Comparison of ENCODE assay signal across 17 mouse cellular contexts in the genomic region with DNA sequence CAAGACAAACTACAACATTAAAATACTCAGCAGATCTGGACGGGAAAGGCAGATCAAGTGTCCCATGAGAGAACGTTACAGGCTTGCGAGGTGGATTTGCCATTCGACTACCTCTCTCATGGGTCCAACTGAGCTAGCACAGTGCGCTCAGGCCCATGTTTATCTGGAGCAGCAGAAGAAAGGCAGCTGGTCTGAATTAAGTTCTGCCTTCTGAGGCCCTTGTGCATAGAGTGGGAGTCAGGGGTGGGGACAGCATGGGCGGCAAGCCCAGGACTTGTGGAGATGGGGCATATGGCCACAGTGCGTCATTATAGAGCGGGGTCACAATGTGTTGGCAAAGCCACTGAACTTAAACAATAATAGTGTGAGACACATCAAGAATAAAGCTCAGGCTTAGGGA.
DNase-seq lines count a peak whose midpoint lies in the region; ATAC-seq and TF ChIP-seq lines count a peak whose summit lies in the region.
"Had no signal": no experiment of that assay in that cellular context is flagged by ENCODE, and none has a peak within 500 bp of the region (broad histone marks: within the 10 kb centered on the region; RNA-seq: fewer than 3 reads in every experiment).

No protein-coding gene starts in this region.

- peak; percentile 42 for DNase-seq in embryonic facial prominence, embryonic 14.5 days (ENCODE audit: low spot score)
- no peak for DNase-seq in embryonic facial prominence, embryonic 10.5 days (ENCODE audit: low spot score)
- DNase-seq in lung, embryonic 14.5 days = no peak
- DNase-seq in lung, postnatal 14 days = no peak
- peak; percentile 27 for DNase-seq in 3T3-L1 (ENCODE audit: low read depth, low spot score)
- DNase-seq in heart, postnatal 10 days = peak; percentile 40 to 61
- DNase-seq in neural tube, embryonic 10.5 days (ENCODE audit: extremely low spot score, low spot score) = no peak
- no peak for DNase-seq in adrenal gland, postnatal 14 days
- DNase-seq: adrenal gland, adult 2 months; cerebellum, adult 9-11 months; layer of hippocampus, postnatal 36 days; right cerebral cortex, postnatal 14 days; thymus, postnatal 4 days had no signal

- intact Hi-C loops in heart, postnatal 10 days (cut with DNase I) = no loop called here

- H3K27me3 ChIP-seq in embryonic facial prominence, embryonic 14.5 days (replicated peaks; ENCODE audit: control insufficient read depth, insufficient read depth, low read length) = no peaks in the 10 kb centered on the region
- H3K27me3 ChIP-seq in embryonic facial prominence, embryonic 10.5 days (replicated peaks; ENCODE audit: low read depth, poor library complexity, severe bottlenecking) = no peaks in the 10 kb centered on the region
- H3K27me3 ChIP-seq in lung, embryonic 14.5 days (ENCODE audit: insufficient read depth, low read length) = no peaks in the 10 kb centered on the region

- no peak overlapping the region for H3K27ac ChIP-seq in embryonic facial prominence, embryonic 14.5 days (replicated peaks; ENCODE audit: low read depth, low read length)
- no peak overlapping the region for H3K27ac ChIP-seq in embryonic facial prominence, embryonic 10.5 days (replicated peaks)
- no peak overlapping the region for H3K27ac ChIP-seq in lung, embryonic 14.5 days (ENCODE audit: low read depth)
- H3K27ac ChIP-seq: embryonic facial prominence, embryonic 12.5 days; forebrain, embryonic 10.5 days; hindbrain, embryonic 10.5 days; liver, embryonic 14.5 days had no signal

- peaks cover 13% of the 10 kb centered on the region; the same call in 1 of the 2 replicates for H3K4me1 ChIP-seq in embryonic facial prominence, embryonic 14.5 days (ENCODE audit: control insufficient read depth, insufficient read depth, low read length)
- peaks cover 8% of the 10 kb centered on the region for H3K4me1 ChIP-seq in embryonic facial prominence, embryonic 10.5 days
- H3K4me1 ChIP-seq in lung, embryonic 14.5 days (ENCODE audit: insufficient read depth) = no peaks in the 10 kb centered on the region
- H3K4me1 ChIP-seq: forebrain, embryonic 10.5 days; hindbrain, embryonic 10.5 days had no signal

- no peak for TF ChIP-seq CTCF in lung, embryonic 14.5 days (IDR thresholded peaks at IDR 0.05; ENCODE audit: low read depth)

- ATAC-seq in embryonic facial prominence, embryonic 14.5 days (ENCODE audit: low read depth) = no peak
- 0 out of 2 replicates have a peak, but pooled peaks have one; percentile 28 for ATAC-seq in lung, embryonic 14.5 days (ENCODE audit: insufficient read depth)

- H3K9ac ChIP-seq in embryonic facial prominence, embryonic 14.5 days (ENCODE audit: low read depth, low read length) = no peak overlapping the region
- H3K9ac ChIP-seq in lung, embryonic 14.5 days = no peak overlapping the region
- H3K9ac ChIP-seq: embryonic facial prominence, embryonic 12.5 days; liver, embryonic 14.5 days had no signal

- WGBS in embryonic facial prominence, embryonic 14.5 days = 69% methylated on average over 8 of the region's 8 CpGs
- 89% methylated on average over 8 of the region's 8 CpGs for WGBS in embryonic facial prominence, embryonic 10.5 days
- 80% methylated on average over 8 of the region's 8 CpGs for WGBS in lung, embryonic 14.5 days

- H3K4me2 ChIP-seq in embryonic facial prominence, embryonic 14.5 days (ENCODE audit: low read depth, low read length) = no peak overlapping the region
- no peak overlapping the region for H3K4me2 ChIP-seq in lung, embryonic 14.5 days
- H3K4me2 ChIP-seq: embryonic facial prominence, embryonic 12.5 days had no signal

- H3K36me3 ChIP-seq in embryonic facial prominence, embryonic 14.5 days (ENCODE audit: control insufficient read depth, insufficient read depth, low read length) = no peaks in the 10 kb centered on the region
- no peaks in the 10 kb centered on the region for H3K36me3 ChIP-seq in embryonic facial prominence, embryonic 10.5 days (replicated peaks)
- no peaks in the 10 kb centered on the region for H3K36me3 ChIP-seq in lung, embryonic 14.5 days (ENCODE audit: insufficient read depth)
- H3K36me3 ChIP-seq: embryonic facial prominence, embryonic 12.5 days; forebrain, embryonic 10.5 days; hindbrain, embryonic 10.5 days had no signal

- no peaks in the 10 kb centered on the region for H3K9me3 ChIP-seq in embryonic facial prominence, embryonic 14.5 days (ENCODE audit: control insufficient read depth, low read length)
- H3K9me3 ChIP-seq in embryonic facial prominence, embryonic 10.5 days = no peaks in the 10 kb centered on the region
- no peaks in the 10 kb centered on the region for H3K9me3 ChIP-seq in lung, embryonic 14.5 days (ENCODE audit: low read depth, low read length)
- H3K9me3 ChIP-seq: embryonic facial prominence, embryonic 12.5 days; forebrain, embryonic 10.5 days; hindbrain, embryonic 10.5 days had no signal

- H3K4me3 ChIP-seq in embryonic facial prominence, embryonic 14.5 days (ENCODE audit: low read depth, low read length) = no peak overlapping the region
- H3K4me3 ChIP-seq in embryonic facial prominence, embryonic 10.5 days = no peak overlapping the region
- no peak overlapping the region for H3K4me3 ChIP-seq in lung, embryonic 14.5 days (ENCODE audit: low read depth, low read length)
- H3K4me3 ChIP-seq: embryonic facial prominence, embryonic 12.5 days; forebrain, embryonic 10.5 days; hindbrain, embryonic 10.5 days had no signal

Comparison
In these comparisons a context has a peak if more than half of its experiments do, and no peak if none do; other contexts are left out.
1. DNase-seq: peak in embryonic facial prominence, embryonic 14.5 days (single experiment), 3T3-L1 (single experiment) and heart, postnatal 10 days (2 of 2); none in embryonic facial prominence, embryonic 10.5 days (single experiment), lung, embryonic 14.5 days (single experiment), lung, postnatal 14 days (single experiment), neural tube, embryonic 10.5 days (single experiment) and adrenal gland, postnatal 14 days (single experiment).